Mouse (Mus musculus) embryo, embryonic 11 days (tissue): ENCODE data around the gene A230072I06Rik.

Source experiments
- DNase-seq: peaks from one replicate; pipeline ENCODE4 v3.0.0-alpha.2; 2015

The A230072I06Rik gene

DNA sequence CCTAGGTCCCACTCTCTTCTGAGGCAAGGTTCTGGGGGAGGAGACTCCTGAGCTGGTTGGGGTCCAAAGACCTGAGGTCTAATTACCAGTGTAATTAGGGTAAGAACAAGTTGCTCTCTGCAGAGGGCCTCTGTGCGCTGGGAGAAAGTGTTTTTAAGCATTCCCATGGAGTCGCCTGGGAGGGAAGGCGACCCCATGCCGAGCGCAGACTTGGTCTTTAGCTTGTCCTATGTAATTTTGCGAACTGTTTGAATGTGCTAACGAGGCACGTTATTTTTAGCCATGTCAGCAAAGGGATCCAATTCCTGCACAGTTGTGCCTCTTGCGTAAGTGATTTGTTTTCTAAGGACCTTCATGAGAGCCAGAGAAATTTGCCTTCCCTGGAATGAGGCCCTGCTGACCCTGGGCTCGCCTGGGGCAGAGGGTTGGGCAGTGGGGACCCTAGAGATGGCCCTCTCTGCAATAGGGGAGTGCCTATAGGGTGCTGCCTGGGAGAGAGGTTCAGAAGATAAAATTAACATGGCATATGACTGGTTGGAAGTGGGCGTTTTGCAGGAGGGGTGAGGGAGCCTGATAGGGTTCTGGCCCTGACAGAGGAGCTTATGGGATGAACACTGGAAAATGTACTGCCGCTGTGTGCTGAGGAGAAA is at the start of gene A230072I06Rik:
TSS of gene A230072I06Rik (plus strand) at position 157 of the 650 bp plus-strand sequence.
- DNase-seq: peak; percentile 23

GRCm38 (mm10) chr8:12234039-12234438 is 44.6 kb upstream of the A230072I06Rik start:
- peak; percentile 62 for DNase-seq

DNA sequence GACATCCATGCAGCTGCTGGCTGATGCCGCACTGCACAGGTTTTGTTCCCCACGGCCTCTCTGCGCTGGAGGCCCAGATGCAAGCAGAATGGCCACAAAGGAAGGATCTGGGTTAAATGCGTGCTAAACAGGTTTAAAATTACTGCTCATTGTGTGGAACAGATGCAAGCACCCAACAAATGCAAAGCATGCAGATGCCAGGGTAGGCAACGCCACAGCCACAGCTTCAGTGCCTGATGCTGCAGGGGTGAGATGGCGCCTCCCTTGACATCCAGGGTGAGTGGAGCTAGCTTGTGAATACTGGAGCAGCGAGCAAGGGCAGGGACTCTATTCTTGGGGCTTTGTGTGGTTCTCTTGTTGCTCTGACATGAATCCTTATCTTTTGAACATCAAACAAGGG is 39.8 kb upstream of the A230072I06Rik start:
- DNase-seq: no peak

- DNase-seq: no peak
Measured at GRCm38 (mm10) chr8:12240143-12240542, 38.5 kb upstream of the A230072I06Rik start.

DNA sequence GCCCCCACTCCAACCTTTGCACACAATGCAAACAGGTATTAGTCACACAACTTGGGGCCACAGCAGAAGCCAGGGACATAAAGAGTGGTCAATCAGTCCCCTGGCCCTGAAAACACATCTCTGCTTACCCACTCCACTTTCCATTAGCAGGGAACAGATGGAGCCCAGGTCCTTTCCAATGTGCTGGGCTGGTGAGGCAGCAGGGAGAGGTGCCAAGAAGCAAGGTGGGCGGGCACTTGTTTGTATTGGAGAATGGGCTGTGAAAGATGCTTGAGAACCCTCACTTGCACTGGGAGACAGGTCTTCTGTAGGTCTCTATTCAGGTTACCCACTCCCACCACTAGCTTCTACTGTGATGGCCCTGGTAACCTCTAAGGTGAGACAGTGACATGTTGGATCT is 34.9 kb upstream of the A230072I06Rik start:
- DNase-seq: no peak

DNA sequence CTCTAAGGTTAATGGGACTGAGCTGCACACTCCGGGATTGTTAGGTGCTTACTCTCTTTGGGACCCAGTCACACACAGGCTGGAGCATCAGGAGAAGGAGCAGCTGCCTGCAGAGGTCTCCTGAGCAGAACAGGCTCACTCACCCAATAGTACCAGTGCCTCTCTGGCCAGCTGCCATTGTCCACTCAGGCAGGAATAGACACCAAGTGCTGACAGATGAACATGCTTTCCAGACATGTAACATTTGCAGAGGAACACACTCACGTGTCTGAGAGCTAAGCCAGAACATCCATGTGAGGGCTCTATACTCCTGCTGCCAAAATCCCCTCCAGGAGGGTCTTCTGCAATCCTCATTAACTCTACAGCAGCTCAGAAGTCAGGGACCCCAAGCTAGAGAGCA is 18.7 kb upstream of the A230072I06Rik start:
- no peak for DNase-seq

- no peak for DNase-seq
Measured at GRCm38 (mm10) chr8:12260476-12261029, 18.1 kb upstream of the A230072I06Rik start.

- peak; percentile 16 for DNase-seq
Measured at GRCm38 (mm10) chr8:12261556-12261955, 17.1 kb upstream of the A230072I06Rik start.

- DNase-seq: no peak
Measured at GRCm38 (mm10) chr8:12264996-12265395, 13.6 kb upstream of the A230072I06Rik start.

GRCm38 (mm10) chr8:12267863-12268262 is 10.8 kb upstream of the A230072I06Rik start:
- peak; percentile 11 for DNase-seq

DNA sequence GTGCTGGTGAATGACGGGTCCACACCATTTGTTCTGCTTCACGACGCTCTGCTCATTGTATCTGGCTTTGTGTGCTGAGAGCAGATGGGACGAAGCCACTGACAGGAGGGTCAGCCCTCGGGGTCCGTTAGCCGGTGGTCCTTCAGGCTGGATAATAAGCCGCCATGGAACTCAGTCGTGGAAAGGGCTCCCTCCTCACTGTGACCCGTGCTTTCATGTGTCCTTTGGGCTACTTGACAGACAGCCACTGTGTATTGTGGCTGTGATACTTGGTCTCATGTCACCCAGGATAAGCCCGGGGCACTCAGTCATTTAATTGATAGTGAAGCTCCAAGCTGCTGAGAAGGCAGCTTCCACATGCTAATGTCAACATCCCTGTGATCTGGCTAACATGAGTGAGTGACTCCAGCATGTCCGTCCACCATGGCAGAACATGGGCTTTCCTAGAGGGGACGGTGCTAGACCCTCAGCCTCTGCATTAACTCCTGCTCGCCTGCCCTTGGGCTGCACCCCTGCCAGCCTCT is 10.3 kb upstream of the A230072I06Rik start:
- peak; percentile 68 for DNase-seq

GRCm38 (mm10) chr8:12279482-12280192 is 1.0 kb downstream of the A230072I06Rik start:
- DNase-seq: no peak

DNA sequence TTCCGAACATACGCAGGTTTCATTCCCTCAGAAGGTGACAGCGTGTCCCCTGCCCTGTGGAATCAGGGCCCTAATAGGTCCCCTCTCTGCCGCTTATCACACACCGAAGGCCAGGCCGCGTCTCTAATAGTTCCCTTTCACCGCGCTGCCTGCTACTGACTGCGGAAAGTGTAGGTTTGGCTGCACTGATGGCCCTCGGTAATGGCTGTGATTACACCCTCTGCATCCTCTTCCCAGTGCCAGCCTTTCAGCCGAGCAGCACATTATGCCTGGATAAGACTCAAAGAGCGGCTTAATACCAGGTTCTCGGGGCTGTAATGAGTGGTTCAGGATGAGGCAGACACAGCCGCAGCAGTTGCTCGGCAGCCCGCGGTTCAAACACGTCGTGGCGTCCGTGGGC is 3.5 kb downstream of the A230072I06Rik start:
- DNase-seq: no peak

DNA sequence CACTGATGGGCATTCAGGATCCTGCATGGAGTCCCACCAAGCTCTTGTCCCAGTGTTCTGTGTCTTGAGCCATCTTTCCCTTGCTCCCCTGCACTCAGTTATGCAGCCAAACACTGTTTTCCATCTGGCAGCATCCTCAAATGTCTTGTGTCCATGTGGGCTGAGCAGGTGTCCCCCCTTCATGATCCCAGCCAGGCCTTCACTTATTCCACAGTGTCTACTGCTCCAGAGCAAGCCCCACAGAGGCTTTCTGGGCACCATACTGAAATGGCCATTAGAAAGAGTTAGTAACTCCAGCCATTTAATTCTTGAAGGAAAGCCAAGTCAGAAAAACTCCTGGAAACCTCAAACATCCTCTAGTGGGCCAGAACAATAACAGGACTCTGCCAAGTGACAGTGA is 11.9 kb downstream of the A230072I06Rik start:
- DNase-seq: no peak

DNA sequence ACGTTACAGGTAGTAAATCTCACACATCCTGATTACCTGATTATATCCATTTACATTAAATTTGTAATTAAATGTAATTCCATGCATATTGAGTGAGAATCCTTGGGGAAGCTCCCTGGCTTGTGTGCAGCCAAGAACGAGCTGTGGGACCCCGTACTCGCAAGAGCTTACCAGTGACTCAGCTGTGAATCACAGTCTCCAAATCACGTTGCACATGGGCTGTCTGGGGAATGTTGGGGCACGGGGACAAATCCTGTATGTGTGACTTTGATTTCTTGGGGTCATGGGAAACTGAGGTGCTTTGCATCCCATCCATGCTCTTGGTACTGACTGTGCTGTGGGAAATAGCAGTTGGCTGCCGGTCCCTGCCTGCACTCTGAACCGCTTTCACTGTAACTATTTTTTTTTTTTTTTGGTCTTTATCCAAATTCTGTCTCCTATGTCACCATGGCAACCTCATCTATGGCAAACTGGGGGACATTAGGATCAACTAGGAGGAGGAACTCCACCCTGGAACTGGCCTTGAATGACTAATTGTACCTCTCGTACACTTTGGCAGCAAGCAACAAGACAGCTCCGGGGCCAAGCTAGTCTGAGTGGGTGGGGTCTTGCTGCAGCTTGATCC is 19.8 kb downstream of the A230072I06Rik start:
- no peak for DNase-seq

DNA sequence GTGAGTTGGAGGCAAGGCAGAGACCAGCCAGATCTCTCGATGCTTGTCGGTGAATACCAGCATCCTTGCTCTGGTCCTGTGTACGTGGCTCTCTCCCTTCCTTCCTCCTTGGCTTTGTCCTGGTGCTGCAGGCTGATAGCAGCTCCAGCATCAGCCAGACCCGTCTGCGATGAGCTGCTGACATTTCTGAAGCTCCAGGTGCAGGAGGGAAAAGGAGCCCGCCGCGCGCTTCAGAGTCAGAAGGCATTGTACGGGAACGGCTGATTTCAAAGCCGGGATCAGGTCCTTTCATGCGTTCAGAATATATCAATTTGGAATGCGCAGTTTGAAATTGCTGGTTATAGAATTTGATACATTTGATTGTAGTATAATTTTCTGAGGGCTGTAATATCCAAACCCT is 23.4 kb downstream of the A230072I06Rik start:
- DNase-seq: no peak

GRCm38 (mm10) chr8:12312975-12313734 is 34.5 kb downstream of the A230072I06Rik start:
- DNase-seq: no peak

- DNase-seq: no peak
Measured at GRCm38 (mm10) chr8:12314258-12314657, 35.6 kb downstream of the A230072I06Rik start.

GRCm38 (mm10) chr8:12315177-12315576 is 36.6 kb downstream of the A230072I06Rik start:
- DNase-seq: no peak

- no peak for DNase-seq
Measured at GRCm38 (mm10) chr8:12319755-12320455, 41.3 kb downstream of the A230072I06Rik start.

GRCm38 (mm10) chr8:12322071-12322470 is 43.5 kb downstream of the A230072I06Rik start:
- DNase-seq: no peak

DNA sequence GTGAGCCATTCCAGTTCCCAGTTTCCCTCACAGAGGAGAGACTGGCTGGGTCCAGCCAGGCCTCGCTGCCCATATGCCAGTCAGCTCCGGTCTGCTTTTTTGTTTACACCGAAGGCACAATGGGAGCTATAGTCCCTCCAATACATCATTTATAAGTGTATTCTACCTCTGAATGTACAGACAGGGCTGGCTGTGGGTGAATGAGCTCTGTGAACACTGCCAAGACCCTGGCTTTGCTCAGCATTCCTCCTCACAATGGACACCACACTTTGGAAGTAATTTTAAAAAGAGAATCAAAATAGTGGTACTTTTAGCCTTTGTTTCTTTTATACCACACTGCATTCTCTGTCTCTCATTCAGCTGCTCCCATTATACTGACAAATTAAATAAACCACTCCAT is 44.6 kb downstream of the A230072I06Rik start:
- no peak for DNase-seq
